Mouse (Mus musculus) midbrain, embryonic 11.5 days (tissue): ENCODE measurements at regions not wholly inside any gene's neighbourhood (a gene's known extent, or its start where the extent isn't known, plus 50 kb on each side); places are given as distances from the start of the nearest gene placed in this dataset.

Experiments used
- ATAC-seq: fragments of 200-750 bp; cut with Nextera tagmentation; 2 replicates; pipeline ENCODE4 v1.8.0; 2017; ENCODE audit warnings: moderate TSS enrichment, moderate library complexity; ENCODE audit not compliant: low FRiP score
- DNase-seq: peaks from one replicate; pipeline ENCODE4 v3.0.0; 2015; ENCODE audit warnings: low spot score; ENCODE audit errors: missing footprints
- H3K27ac ChIP-seq: fragments of 300-500 bp; sonication (generic); 2 replicates; pipeline ENCODE4 v1.5.1; 2014; ENCODE audit warnings: low read depth, low read length
- H3K27me3 ChIP-seq: fragments of 300-500 bp; sonication (generic); 2 replicates; pipeline ENCODE4 v1.6.1; 2014; ENCODE audit warnings: mild to moderate bottlenecking, low read length, moderate library complexity, mixed read lengths; ENCODE audit not compliant: control insufficient read depth, insufficient read depth
- H3K36me3 ChIP-seq: fragments of 300-500 bp; sonication (generic); 2 replicates; pipeline ENCODE4 v1.6.1; 2014; ENCODE audit warnings: mild to moderate bottlenecking, low read length, moderate library complexity, mixed read lengths; ENCODE audit not compliant: control insufficient read depth, insufficient read depth
- H3K4me1 ChIP-seq: fragments of 300-500 bp; sonication (generic); 2 replicates; pipeline ENCODE4 v1.6.1; 2014; ENCODE audit warnings: low read length; ENCODE audit not compliant: control insufficient read depth, insufficient read depth
- H3K4me2 ChIP-seq: fragments of 300-500 bp; sonication (generic); 2 replicates; pipeline ENCODE4 v1.6.1; 2014; ENCODE audit warnings: mild to moderate bottlenecking, moderate library complexity
- H3K4me3 ChIP-seq: fragments of 300-500 bp; sonication (generic); 2 replicates; pipeline ENCODE4 v1.5.1; 2014; ENCODE audit warnings: low read depth, low read length
- H3K9ac ChIP-seq: fragments of 300-500 bp; sonication (generic); 2 replicates; pipeline ENCODE4 v1.6.1; 2014; ENCODE audit warnings: low read length
- H3K9me3 ChIP-seq: fragments of 300-500 bp; sonication (generic); 2 replicates; pipeline ENCODE4 v1.6.1; 2016; ENCODE audit warnings: low read length; ENCODE audit not compliant: control insufficient read depth
- WGBS: fragments of 180-500 bp; shearing (Covaris S2); extraction: QIAGEN DNeasy Blood & Tissue Kit; methylation state at CpG from one replicate; pipeline ENCODE4 v1.1.7; 2014; 5-methylcytosine and 5-hydroxymethylcytosine counted together

GRCm38 (mm10) chr16:71622664-71623063, 685.4 kb upstream of the Robo1 start:
- ATAC-seq (peak; percentile 40; the same call in 1 of the 2 replicates), DNase-seq (no peak)
- H3K4me2 ChIP-seq = no peak overlapping the region
- no peaks in the 10 kb centered on the region for H3K9me3 ChIP-seq
- no peaks in the 10 kb centered on the region for H3K27me3 ChIP-seq
- no peak overlapping the region for H3K4me3 ChIP-seq
- no peak overlapping the region for H3K9ac ChIP-seq
- H3K36me3 ChIP-seq = no peaks in the 10 kb centered on the region
- no peak overlapping the region for H3K27ac ChIP-seq
- H3K4me1 ChIP-seq = no peaks in the 10 kb centered on the region
- 79% methylated on average over 8 of the region's 8 CpGs for WGBS

DNA sequence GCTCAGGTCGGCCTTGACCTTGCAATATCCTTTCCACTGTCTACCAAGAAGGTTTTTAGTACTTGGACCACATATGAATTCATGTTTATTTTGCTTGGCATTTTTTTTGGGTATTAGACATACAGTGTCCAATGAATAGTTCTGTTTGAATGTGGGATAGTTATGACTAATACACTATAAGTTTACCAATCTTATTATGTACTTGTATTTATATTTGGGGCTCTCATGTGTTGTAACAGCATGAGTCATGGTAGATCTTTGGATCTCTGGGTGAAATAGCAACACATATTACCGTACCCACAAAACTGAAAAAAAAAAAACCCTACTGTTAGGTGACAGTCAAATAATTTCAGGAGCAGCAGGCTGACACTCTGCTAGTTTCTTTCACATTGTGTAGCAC, 667.7 kb upstream of the Robo1 start:
- Histone ChIP-seq H3K9me3 (no peaks in the 10 kb centered on the region), H3K4me3 (no peak overlapping the region), H3K4me2 (no peak overlapping the region), H3K4me1 (no peaks in the 10 kb centered on the region), H3K27ac (no peak overlapping the region), H3K36me3 (no peaks in the 10 kb centered on the region), H3K9ac (no peak overlapping the region), H3K27me3 (no peaks in the 10 kb centered on the region)
- DNase-seq (no peak), ATAC-seq (no peak)
- 89% methylated on average over 2 of the region's 2 CpGs for WGBS

- WGBS = 59% methylated on average over 6 of the region's 6 CpGs
- no peak overlapping the region for H3K4me2 ChIP-seq
These were observed 664.9 kb upstream of the Robo1 start for GRCm38 (mm10) chr16:71643223-71643622.

DNA sequence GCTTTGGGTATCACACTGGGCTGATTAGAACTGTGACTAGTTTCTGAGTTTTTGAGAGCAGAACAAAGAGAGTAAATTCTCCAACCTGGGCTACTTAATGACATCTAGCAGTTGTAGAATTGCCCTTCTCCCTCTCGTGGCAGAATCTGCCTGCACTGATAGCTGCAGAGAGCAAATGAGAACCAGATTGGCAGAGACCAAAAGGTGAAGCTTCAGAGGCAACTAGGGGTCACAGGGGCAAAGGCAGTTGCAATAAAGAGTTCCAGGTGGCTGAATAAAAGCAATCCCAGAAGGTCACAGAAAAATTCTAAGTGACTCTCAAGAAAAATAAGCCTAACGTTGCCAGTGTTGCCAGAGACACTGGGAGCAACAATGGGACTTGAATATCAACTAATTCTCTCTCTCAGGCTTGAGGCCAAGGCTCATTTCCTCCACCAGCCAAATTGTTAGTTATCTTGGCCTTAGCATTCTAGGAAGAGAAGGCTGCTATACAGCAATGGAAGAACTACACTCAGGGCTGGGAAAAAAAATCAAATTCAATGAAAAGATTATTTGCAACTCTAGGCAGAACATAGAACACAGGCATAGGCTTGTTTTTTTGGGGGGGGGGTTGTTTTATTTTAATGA, 629.9 kb upstream of the Robo1 start:
- ATAC-seq (no peak), DNase-seq (no peak)
- no peak overlapping the region for H3K4me3 ChIP-seq
- no peaks in the 10 kb centered on the region for H3K9me3 ChIP-seq
- H3K4me2 ChIP-seq = no peak overlapping the region
- no peak overlapping the region for H3K27ac ChIP-seq
- no peaks in the 10 kb centered on the region for H3K4me1 ChIP-seq
- no peaks in the 10 kb centered on the region for H3K27me3 ChIP-seq
- no peak overlapping the region for H3K9ac ChIP-seq
- H3K36me3 ChIP-seq = no peaks in the 10 kb centered on the region
- WGBS = 17% methylated on average over 2 of the region's 2 CpGs

More at GRCm38 (mm10) chr16:71643223-71643622, 664.9 kb upstream of the Robo1 start:
- no peaks in the 10 kb centered on the region for H3K9me3 ChIP-seq
- H3K9ac ChIP-seq = no peak overlapping the region
- ATAC-seq = no peak
- H3K4me1 ChIP-seq = no peaks in the 10 kb centered on the region
- H3K27ac ChIP-seq = no peak overlapping the region
- no peak for DNase-seq
- H3K4me3 ChIP-seq = no peak overlapping the region
- no peaks in the 10 kb centered on the region for H3K27me3 ChIP-seq
- H3K36me3 ChIP-seq = no peaks in the 10 kb centered on the region

- ATAC-seq (peak; percentile 40), DNase-seq (peak; percentile 83)
- H3K9me3 ChIP-seq = no peaks in the 10 kb centered on the region; the same call in 1 of the 2 replicates
- H3K27ac ChIP-seq = no peak overlapping the region
- H3K4me1 ChIP-seq = no peaks in the 10 kb centered on the region
- H3K27me3 ChIP-seq = no peaks in the 10 kb centered on the region
- H3K4me2 ChIP-seq = no peak overlapping the region
- no peaks in the 10 kb centered on the region for H3K36me3 ChIP-seq
- no peak overlapping the region for H3K4me3 ChIP-seq
- WGBS = 36% methylated on average over 4 of the region's 4 CpGs
- H3K9ac ChIP-seq = no peak overlapping the region
These were observed 614.6 kb upstream of the Robo1 start for GRCm38 (mm10) chr16:71693464-71693863.

DNA sequence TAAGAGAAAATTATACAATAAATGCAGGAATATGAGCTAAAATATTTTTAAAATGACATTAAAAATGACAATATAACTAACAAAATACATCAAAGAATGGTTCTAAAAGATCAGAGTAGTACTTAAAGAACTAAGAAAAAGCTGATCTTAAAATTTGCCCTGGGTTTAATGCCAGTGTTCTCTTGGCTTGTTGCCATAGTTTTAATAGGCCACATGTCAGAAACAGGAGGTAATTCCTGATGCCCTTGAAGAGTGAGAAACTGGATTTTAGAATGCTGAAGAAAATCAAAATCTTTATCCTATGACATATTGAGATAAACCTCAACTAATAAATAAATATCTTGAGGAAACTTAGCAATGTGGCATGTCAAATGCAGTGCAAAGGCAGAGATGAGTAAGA, 602.3 kb upstream of the Robo1 start:
- H3K4me2 ChIP-seq = no peak overlapping the region
- no peaks in the 10 kb centered on the region for H3K27me3 ChIP-seq
- H3K27ac ChIP-seq = no peak overlapping the region
- H3K9me3 ChIP-seq = no peaks in the 10 kb centered on the region
- H3K4me3 ChIP-seq = no peak overlapping the region
- ATAC-seq = no peak
- H3K36me3 ChIP-seq = no peaks in the 10 kb centered on the region
- DNase-seq = no peak
- H3K9ac ChIP-seq = no peak overlapping the region
- no peaks in the 10 kb centered on the region for H3K4me1 ChIP-seq

GRCm38 (mm10) chr16:71709684-71710083, 598.4 kb upstream of the Robo1 start:
- H3K9me3 ChIP-seq = no peaks in the 10 kb centered on the region
- 65% methylated on average over 3 of the region's 3 CpGs for WGBS
- no peak overlapping the region for H3K4me3 ChIP-seq
- H3K9ac ChIP-seq = no peak overlapping the region
- H3K36me3 ChIP-seq = no peaks in the 10 kb centered on the region
- no peak overlapping the region for H3K27ac ChIP-seq
- no peak overlapping the region for H3K4me2 ChIP-seq
- ATAC-seq (no peak), DNase-seq (no peak)
- H3K27me3 ChIP-seq = no peaks in the 10 kb centered on the region
- H3K4me1 ChIP-seq = no peaks in the 10 kb centered on the region

- H3K36me3 ChIP-seq = no peaks in the 10 kb centered on the region
- no peak for ATAC-seq
- no peak overlapping the region for H3K4me2 ChIP-seq
- no peak overlapping the region for H3K9ac ChIP-seq
- no peak overlapping the region for H3K4me3 ChIP-seq
- no peak for DNase-seq
- no peak overlapping the region for H3K27ac ChIP-seq
- 77% methylated on average over 2 of the region's 2 CpGs for WGBS
- no peaks in the 10 kb centered on the region for H3K4me1 ChIP-seq
- H3K27me3 ChIP-seq = no peaks in the 10 kb centered on the region
- no peaks in the 10 kb centered on the region for H3K9me3 ChIP-seq
These were observed 596.2 kb upstream of the Robo1 start for GRCm38 (mm10) chr16:71711879-71712278.

GRCm38 (mm10) chr16:71717207-71717606, 590.9 kb upstream of the Robo1 start:
- no peak for DNase-seq
- H3K4me2 ChIP-seq = no peak overlapping the region

More at GRCm38 (mm10) chr16:71717207-71717606, 590.9 kb upstream of the Robo1 start:
- no peak for ATAC-seq
- Histone ChIP-seq H3K4me1 (no peaks in the 10 kb centered on the region), H3K36me3 (no peaks in the 10 kb centered on the region), H3K27me3 (no peaks in the 10 kb centered on the region), H3K27ac (no peak overlapping the region), H3K9ac (no peak overlapping the region), H3K9me3 (no peaks in the 10 kb centered on the region), H3K4me3 (no peak overlapping the region)
- 27% methylated on average over 3 of the region's 3 CpGs for WGBS
